Mouse (Mus musculus) gastrocnemius, postnatal 36 days (tissue): ENCODE measurements around the gene Trim9. TPM values are rescaled to one million over a fixed set of nuclear protein-coding genes. Genes with fewer than 3 reads are reported as not detected.

Experiments
- DNase-seq, 2 experiments: peaks; one replicate each; pipeline ENCODE4 v3.0.0; 2022
- intact Hi-C: fragments of 180-260 bp; cut with DNase I; formaldehyde crosslinking; loops from one replicate; pipeline ENCODE4 v1.15.1; 2025
- total RNA-seq, 2 experiments: library from RNA; stranded (reverse); gene quantifications; 2 replicates each; pipeline ENCODE4 v1.2.3; 2021

The Trim9 gene
- total RNA-seq, 2 experiments from 2014 or later = 0.10 TPM; not detected in 1

- DNase-seq = no peak
- intact Hi-C loops = no loop called here
Measured at GRCm38 (mm10) chr12:70326956-70327355, 20.5 kb downstream of the Trim9 start.

- intact Hi-C loops = no loop called here
Measured at GRCm38 (mm10) chr12:70326393-70326792, 21.0 kb downstream of the Trim9 start.

GRCm38 (mm10) chr12:70325826-70326225 is 21.6 kb downstream of the Trim9 start:
- intact Hi-C loops = no loop called here
- no peak for DNase-seq

More at GRCm38 (mm10) chr12:70326393-70326792, 21.0 kb downstream of the Trim9 start:
- DNase-seq = no peak

- intact Hi-C loops = no loop called here
Measured at GRCm38 (mm10) chr12:70322790-70323189, 24.6 kb downstream of the Trim9 start.

GRCm38 (mm10) chr12:70316147-70316546 is 31.3 kb downstream of the Trim9 start:
- no peak for DNase-seq
- intact Hi-C loops = no loop called here

More at GRCm38 (mm10) chr12:70322790-70323189, 24.6 kb downstream of the Trim9 start:
- no peak for DNase-seq

GRCm38 (mm10) chr12:70307881-70308280 is 39.5 kb downstream of the Trim9 start:
- intact Hi-C loops = no loop called here
- no peak for DNase-seq

- intact Hi-C loops = no loop called here
- no peak for DNase-seq
Measured at GRCm38 (mm10) chr12:70307062-70307461, 40.4 kb downstream of the Trim9 start.

- intact Hi-C loops = no loop called here
- no peak for DNase-seq
Measured at GRCm38 (mm10) chr12:70304014-70304413, 43.4 kb downstream of the Trim9 start.

- intact Hi-C loops = no loop called here
- no peak for DNase-seq
Measured at GRCm38 (mm10) chr12:70303525-70303924, 43.9 kb downstream of the Trim9 start.

- intact Hi-C loops = no loop called here
- no peak for DNase-seq
Measured at GRCm38 (mm10) chr12:70302022-70302720, 45.2 kb downstream of the Trim9 start.

- DNase-seq = no peak
- intact Hi-C loops = no loop called here
Measured at GRCm38 (mm10) chr12:70293927-70294684, 53.3 kb downstream of the Trim9 start.

- no peak for DNase-seq
- intact Hi-C loops = no loop called here
Measured at GRCm38 (mm10) chr12:70293165-70293926, 54.1 kb downstream of the Trim9 start.

GRCm38 (mm10) chr12:70285521-70285920 is 61.9 kb downstream of the Trim9 start:
- no peak for DNase-seq
- intact Hi-C loops = no loop called here

- no peak for DNase-seq
- intact Hi-C loops = no loop called here
Measured at GRCm38 (mm10) chr12:70284979-70285378, 62.4 kb downstream of the Trim9 start.

- intact Hi-C loops = no loop called here
Measured at GRCm38 (mm10) chr12:70283116-70283731, 64.2 kb downstream of the Trim9 start.

GRCm38 (mm10) chr12:70280930-70281329 is 66.5 kb downstream of the Trim9 start:
- no peak for DNase-seq
- intact Hi-C loops = no loop called here

More at GRCm38 (mm10) chr12:70283116-70283731, 64.2 kb downstream of the Trim9 start:
- DNase-seq = no peak

GRCm38 (mm10) chr12:70280381-70280780 is 67.0 kb downstream of the Trim9 start:
- no peak for DNase-seq
- intact Hi-C loops = no loop called here

GRCm38 (mm10) chr12:70277071-70277939 is 70.1 kb downstream of the Trim9 start:
- intact Hi-C loops = no loop called here
- no peak for DNase-seq

- DNase-seq = no peak
- intact Hi-C loops = no loop called here
Measured at GRCm38 (mm10) chr12:70269724-70270123, 77.7 kb downstream of the Trim9 start.

GRCm38 (mm10) chr12:70267314-70267713 is 80.1 kb downstream of the Trim9 start:
- intact Hi-C loops = no loop called here
- no peak for DNase-seq
